Mouse (Mus musculus) layer of hippocampus, adult 9-10 months (tissue): ENCODE results near the gene Gm49337.

Experiments used
- DNase-seq: peaks from one replicate; pipeline ENCODE4 v3.0.0; 2022; ENCODE audit warnings: low spot score

Gm49337 gene

GRCm38 (mm10) chr4:116173072-116173471 lies at the start of gene Gm49337, which contains the start of gene 1700042G07Rik:
Gm49337 (plus strand) TSS chr4:116173384.
1700042G07Rik (plus strand) TSS chr4:116173372.
- DNase-seq, result no peak

- no peak for DNase-seq
Observed at GRCm38 (mm10) chr4:116123602-116124519, 49.3 kb upstream of the Gm49337 start, which contains the start of the genes Rad54l and Pomgnt1. Rad54l (minus strand) TSS chr4:116123690. Pomgnt1 (plus strand) TSS chr4:116123840.

GRCm38 (mm10) chr4:116125803-116126386 lies 47.3 kb upstream of the Gm49337 start:
- DNase-seq, result no peak

GRCm38 (mm10) chr4:116127956-116128355 lies 45.2 kb upstream of the Gm49337 start:
- no peak for DNase-seq

- no peak for DNase-seq
Observed at GRCm38 (mm10) chr4:116133126-116133525, 40.1 kb upstream of the Gm49337 start.

- DNase-seq, result no peak
Observed at GRCm38 (mm10) chr4:116134990-116135389, 38.2 kb upstream of the Gm49337 start.

GRCm38 (mm10) chr4:116137421-116137996 lies 35.7 kb upstream of the Gm49337 start:
- DNase-seq, result no peak

- no peak for DNase-seq
Observed at GRCm38 (mm10) chr4:116140801-116141574, 32.2 kb upstream of the Gm49337 start.

- DNase-seq, result no peak
Observed at GRCm38 (mm10) chr4:116141736-116142135, 31.4 kb upstream of the Gm49337 start.

- no peak for DNase-seq
Observed at GRCm38 (mm10) chr4:116142269-116142668, 30.9 kb upstream of the Gm49337 start.

GRCm38 (mm10) chr4:116143317-116143811 lies 29.8 kb upstream of the Gm49337 start:
- DNase-seq, result no peak

GRCm38 (mm10) chr4:116143891-116144717 lies 29.1 kb upstream of the Gm49337 start:
- DNase-seq, result no peak

- DNase-seq, result no peak
Observed at GRCm38 (mm10) chr4:116149812-116150155, 23.4 kb upstream of the Gm49337 start.

GRCm38 (mm10) chr4:116150156-116150861 lies 22.9 kb upstream of the Gm49337 start:
- DNase-seq, result no peak

- no peak for DNase-seq
Observed at GRCm38 (mm10) chr4:116150862-116151221, 22.3 kb upstream of the Gm49337 start.

- no peak for DNase-seq
Observed at GRCm38 (mm10) chr4:116151238-116151637, 21.9 kb upstream of the Gm49337 start, which contains the start of gene Lurap1. Lurap1 (minus strand) TSS chr4:116151338.

- no peak for DNase-seq
Observed at GRCm38 (mm10) chr4:116152702-116153101, 20.5 kb upstream of the Gm49337 start.

GRCm38 (mm10) chr4:116157882-116158281 lies 15.3 kb upstream of the Gm49337 start:
- DNase-seq, result no peak

- DNase-seq, result no peak
Observed at GRCm38 (mm10) chr4:116159912-116160311, 13.3 kb upstream of the Gm49337 start.

- no peak for DNase-seq
Observed at GRCm38 (mm10) chr4:116160769-116161168, 12.4 kb upstream of the Gm49337 start.
